Mouse (Mus musculus) liver, embryonic 14.5 days (tissue): ENCODE measurements around the gene Car10. TPM values are rescaled to one million over a fixed set of nuclear protein-coding genes. Genes with fewer than 3 reads are reported as not detected.

Experiments
- ATAC-seq: fragments of 200-750 bp; cut with Nextera tagmentation; 2 replicates; pipeline ENCODE4 v1.8.0; 2017; ENCODE audit warnings: moderate number of reproducible peaks, mild to moderate bottlenecking, moderate library complexity; ENCODE audit not compliant: insufficient read depth
- DNase-seq, 3 experiments: peaks; one replicate each; pipeline ENCODE4 v3.0.0-alpha.2; 2012 to 2013; ENCODE audit warnings: low read depth in 3 of 3, low spot score in 3 of 3
- H3K27ac ChIP-seq: fragments of 300-500 bp; sonication (generic); 2 replicates; pipeline ENCODE4 v1.5.1; 2014; ENCODE audit warnings: moderate library complexity, mild to moderate bottlenecking, control low read depth, inconsistent platforms
- H3K27me3 ChIP-seq: fragments of 300-500 bp; sonication (generic); 2 replicates; pipeline ENCODE4 v1.6.1; 2014; ENCODE audit warnings: mild to moderate bottlenecking, low read length, moderate library complexity; ENCODE audit not compliant: control insufficient read depth, insufficient read depth
- H3K36me3 ChIP-seq: fragments of 300-500 bp; sonication (generic); replicated peaks from 2 replicates; pipeline ENCODE4 v1.6.1; 2014; ENCODE audit warnings: low read depth; ENCODE audit not compliant: control insufficient read depth, insufficient read depth
- H3K4me1 ChIP-seq, 2 experiments: fragments of 200-500 bp in 1 of 2; fragments of 300-500 bp in 1 of 2; sonication (generic) in 1 of 2; replicated peaks; 2 replicates each; pipeline ENCODE4 v1.6.1; 2012 to 2014; ENCODE audit warnings: antibody characterized with exemption in 1 of 2, inconsistent platforms in 1 of 2, low read length in 1 of 2; ENCODE audit not compliant: control insufficient read depth in 2 of 2, insufficient read depth in 2 of 2
- H3K4me2 ChIP-seq: fragments of 300-500 bp; sonication (generic); 2 replicates; pipeline ENCODE4 v1.6.1; 2014; ENCODE audit warnings: low read depth, mild to moderate bottlenecking, control low read depth, moderate library complexity
- H3K4me3 ChIP-seq, 2 experiments: fragments of 200-500 bp in 1 of 2; fragments of 300-500 bp in 1 of 2; sonication (generic) in 1 of 2; 2 replicates each; pipeline ENCODE4 v1.5.1; 2012 to 2014; ENCODE audit warnings: low read depth in 2 of 2, low read length in 2 of 2, mild to moderate bottlenecking in 2 of 2, control low read depth in 1 of 2, inconsistent platforms in 1 of 2, moderate library complexity in 1 of 2; ENCODE audit not compliant: insufficient read depth in 1 of 2
- H3K9ac ChIP-seq: fragments of 300-500 bp; sonication (generic); replicated peaks from 2 replicates; pipeline ENCODE4 v1.6.1; 2014; ENCODE audit warnings: mild to moderate bottlenecking, control low read depth, moderate library complexity
- H3K9me3 ChIP-seq: fragments of 300-500 bp; sonication (generic); 2 replicates; pipeline ENCODE4 v1.6.1; 2016; ENCODE audit warnings: low read length, mixed read lengths; ENCODE audit not compliant: control insufficient read depth
- CTCF ChIP-seq: IDR thresholded peaks from 2 replicates; pipeline ENCODE4 v1.5.1; 2016; ENCODE audit warnings: antibody characterized with exemption, low read depth, control low read depth
- EP300 ChIP-seq: IDR thresholded peaks from 2 replicates; pipeline ENCODE4 v1.6.1; 2016; ENCODE audit warnings: antibody characterized with exemption, low read depth
- WGBS: fragments of 180-500 bp; shearing (Covaris S2); extraction: QIAGEN DNeasy Blood & Tissue Kit; methylation state at CpG from one replicate; pipeline ENCODE4 v1.1.7; 2014; ENCODE audit not compliant: insufficient replicate concordance; 5-methylcytosine and 5-hydroxymethylcytosine counted together
- polyA plus RNA-seq, 2 experiments: library from polyadenylated mRNA; depleted of rRNA in 1 of 2; stranded (reverse) in 1 of 2; unstranded in 1 of 2; fragments of >200 nt; fragmentation: Nextera tagmentation in 1 of 2; extraction: Ambion mirVana in 1 of 2; gene quantifications; 2 replicates each; pipeline versions ENCODE4 v1.2.1 to v1.2.3; 2012 to 2014

The Car10 gene
- polyA plus RNA-seq, 2 experiments, result not detected

DNA sequence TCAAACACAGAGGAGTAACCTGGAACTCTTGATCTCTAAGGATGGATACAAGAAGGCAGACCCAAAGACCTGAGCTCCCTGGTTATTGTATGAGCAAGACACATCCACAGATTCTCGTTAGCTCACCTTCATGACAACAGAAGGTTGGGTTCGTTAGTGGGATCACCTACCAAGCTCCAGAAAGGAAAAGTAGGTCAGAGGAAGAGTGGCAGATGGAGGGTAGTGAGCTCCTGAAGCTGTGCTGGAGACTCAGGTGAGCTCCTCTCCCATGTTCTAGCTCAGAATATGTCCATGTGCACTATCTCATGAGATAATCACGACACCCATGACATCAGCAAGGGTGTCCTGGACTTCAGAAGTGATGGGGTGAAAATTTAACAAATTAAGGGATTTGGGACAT is 57.1 kb downstream of the Car10 start:
- H3K27ac ChIP-seq, result no peak overlapping the region
- no peaks in the 10 kb centered on the region for H3K4me1 ChIP-seq
- H3K4me3 ChIP-seq, result no peak overlapping the region
- H3K36me3 ChIP-seq, result no peaks in the 10 kb centered on the region
- DNase-seq, result no peak
- WGBS, result 19% methylated on average over 3 of the region's 3 CpGs
- H3K4me2 ChIP-seq, result no peak overlapping the region
- no peaks in the 10 kb centered on the region for H3K9me3 ChIP-seq
- ATAC-seq, result no peak
- TF ChIP-seq EP300 (no peak), CTCF (no peak)
- no peak overlapping the region for H3K9ac ChIP-seq
- no peaks in the 10 kb centered on the region for H3K27me3 ChIP-seq

DNA sequence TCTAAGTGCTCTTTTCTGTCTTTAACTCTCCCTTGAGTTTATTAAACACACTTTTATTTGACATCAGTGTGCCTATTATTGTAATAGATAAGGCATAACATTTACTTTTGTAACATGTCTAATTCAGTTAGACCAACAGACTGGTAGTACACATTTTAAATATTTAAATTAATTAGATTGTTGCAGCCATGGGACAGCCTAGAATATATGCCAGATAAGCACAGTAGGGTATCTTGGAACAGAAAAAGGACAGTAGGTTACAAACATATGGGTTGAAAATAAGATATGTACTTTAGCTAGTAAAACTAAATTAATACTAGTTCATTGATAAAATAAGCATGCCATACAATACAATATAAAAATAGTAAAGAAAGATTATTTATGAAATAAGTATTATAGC is 74.6 kb downstream of the Car10 start:
- Histone ChIP-seq H3K4me3 (no peak overlapping the region), H3K27me3 (no peaks in the 10 kb centered on the region), H3K9ac (no peak overlapping the region), H3K36me3 (no peaks in the 10 kb centered on the region), H3K4me1 (no peaks in the 10 kb centered on the region), H3K27ac (no peak overlapping the region), H3K4me2 (no peak overlapping the region), H3K9me3 (no peaks in the 10 kb centered on the region)
- no peak for DNase-seq
- no peak for ATAC-seq
- no peak for TF ChIP-seq CTCF
- no peak for TF ChIP-seq EP300

DNA sequence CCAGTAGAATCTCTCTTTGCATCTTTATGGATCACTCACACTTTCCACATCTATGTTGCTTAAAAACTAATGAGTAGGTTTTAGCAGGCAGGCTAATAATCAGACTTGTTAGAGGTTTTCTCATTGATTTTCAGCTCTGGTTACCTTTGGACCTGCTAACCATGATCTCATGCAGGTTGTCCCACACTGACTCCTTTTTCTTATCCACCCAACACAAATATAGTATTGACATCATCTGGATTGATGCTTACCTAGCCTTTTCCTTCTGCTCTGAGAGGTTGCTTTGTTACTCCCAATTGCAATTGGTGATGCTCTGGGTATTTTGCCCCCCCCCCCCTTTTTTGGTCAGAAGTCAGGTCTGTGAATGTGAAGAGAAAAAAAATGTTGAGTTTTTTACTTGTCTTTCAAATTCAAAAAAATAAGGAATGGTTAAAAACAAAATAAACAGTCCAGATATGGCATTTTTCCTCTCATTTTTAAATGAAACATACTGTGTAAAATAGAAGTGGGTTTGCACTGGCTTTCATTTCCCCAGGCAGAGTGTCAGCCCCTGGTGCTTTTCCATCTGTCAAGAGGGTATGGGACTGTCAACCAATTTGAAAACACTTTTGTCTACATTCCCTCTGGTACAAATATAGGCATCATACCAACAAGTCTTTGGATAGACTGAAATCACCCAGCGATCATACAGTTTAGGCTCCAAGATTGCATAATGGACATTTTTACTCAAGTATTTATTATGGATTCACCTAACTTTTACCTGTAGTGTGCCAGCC is 75.9 kb downstream of the Car10 start:
- no peaks in the 10 kb centered on the region for H3K36me3 ChIP-seq

DNA sequence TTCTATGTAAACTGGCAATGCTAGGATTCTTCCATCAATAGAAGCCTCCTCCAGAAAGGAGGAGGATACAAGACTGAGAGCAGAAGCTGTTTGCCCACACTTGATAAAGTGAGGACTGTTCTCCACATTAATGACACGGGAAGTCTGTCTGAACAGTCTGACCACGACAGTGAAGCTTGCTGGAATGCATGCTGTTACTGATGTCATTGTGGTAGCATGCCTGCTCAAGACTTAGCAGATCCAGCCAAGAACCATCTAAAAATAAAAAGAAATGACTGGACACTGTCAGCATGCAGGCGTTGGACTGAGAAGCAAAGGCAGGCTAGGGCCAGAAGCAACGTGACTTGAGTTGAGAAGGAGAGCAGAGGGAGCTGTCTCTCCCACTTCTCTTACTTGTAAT is 87.6 kb downstream of the Car10 start:
- no peak overlapping the region for H3K4me2 ChIP-seq
- no peak overlapping the region for H3K27ac ChIP-seq
- no peak for DNase-seq
- ATAC-seq, result no peak
- no peaks in the 10 kb centered on the region for H3K36me3 ChIP-seq
- no peaks in the 10 kb centered on the region for H3K27me3 ChIP-seq
- no peak overlapping the region for H3K4me3 ChIP-seq
- H3K9me3 ChIP-seq, result no peaks in the 10 kb centered on the region
- no peaks in the 10 kb centered on the region for H3K4me1 ChIP-seq
- no peak overlapping the region for H3K9ac ChIP-seq
- TF ChIP-seq CTCF, result no peak
- TF ChIP-seq EP300, result no peak
- WGBS, result 46% methylated on average over 4 of the region's 4 CpGs

More for the DNA sequence above, 75.9 kb downstream of the Car10 start:
- Histone ChIP-seq H3K4me2 (no peak overlapping the region), H3K4me3 (no peak overlapping the region), H3K9ac (no peak overlapping the region), H3K9me3 (no peaks in the 10 kb centered on the region), H3K27ac (no peak overlapping the region), H3K27me3 (no peaks in the 10 kb centered on the region), H3K4me1 (no peaks in the 10 kb centered on the region)
- 73% methylated on average over 1 of the region's 1 CpGs for WGBS
- no peak for ATAC-seq
- DNase-seq, result no peak
- no peak for TF ChIP-seq CTCF
- TF ChIP-seq EP300, result no peak

DNA sequence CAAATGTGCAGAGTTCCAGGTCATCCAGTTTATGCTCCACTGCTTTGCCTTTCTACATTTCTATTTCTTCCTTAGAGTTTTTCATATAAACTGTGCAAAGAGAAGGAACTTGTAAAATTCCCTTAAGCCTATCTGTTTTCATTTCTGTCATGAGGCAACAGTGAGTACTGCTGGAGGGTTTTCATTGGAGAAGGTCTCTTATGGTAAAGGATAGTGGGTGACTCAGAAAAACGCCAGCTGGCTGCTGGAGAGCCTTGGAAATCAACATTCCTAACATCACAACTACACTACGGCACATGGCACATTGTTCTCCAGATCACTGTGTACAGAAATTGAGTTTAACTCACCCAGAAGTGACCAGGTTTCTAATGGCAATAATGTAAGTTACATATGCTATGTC is 88.3 kb downstream of the Car10 start:
- WGBS, result 39% methylated on average over 2 of the region's 2 CpGs

More for the DNA sequence above, 88.3 kb downstream of the Car10 start:
- DNase-seq (no peak), ATAC-seq (no peak)
- Histone ChIP-seq H3K4me3 (no peak overlapping the region), H3K4me1 (no peaks in the 10 kb centered on the region), H3K4me2 (no peak overlapping the region), H3K27ac (no peak overlapping the region), H3K36me3 (no peaks in the 10 kb centered on the region), H3K9me3 (no peaks in the 10 kb centered on the region), H3K9ac (no peak overlapping the region), H3K27me3 (no peaks in the 10 kb centered on the region)
- TF ChIP-seq EP300 (no peak), CTCF (no peak)
